Mouse (Mus musculus) CD4-positive helper T cell, adult 2 months (primary cell): ENCODE measurements around the gene Scnn1g.

Experiments
- DNase-seq: peaks from one replicate; pipeline ENCODE4 v3.0.0-alpha.2; 2012; ENCODE audit warnings: low read depth, missing footprints, low spot score

Gene Scnn1g

GRCm38 (mm10) chr7:121778553-121778952 is 44.3 kb downstream of the Scnn1g start:
- no peak for DNase-seq

- DNase-seq = no peak
Measured at GRCm38 (mm10) chr7:121778980-121779379, 44.7 kb downstream of the Scnn1g start.

GRCm38 (mm10) chr7:121779409-121779808 is 45.1 kb downstream of the Scnn1g start:
- no peak for DNase-seq

- DNase-seq = no peak
Measured at GRCm38 (mm10) chr7:121782188-121782909, 48.1 kb downstream of the Scnn1g start.

- no peak for DNase-seq
Measured at GRCm38 (mm10) chr7:121785651-121786228, 51.5 kb downstream of the Scnn1g start.

GRCm38 (mm10) chr7:121797781-121798180 is 63.5 kb downstream of the Scnn1g start:
- no peak for DNase-seq

- DNase-seq = no peak
Measured at GRCm38 (mm10) chr7:121802471-121802870, 68.2 kb downstream of the Scnn1g start.

GRCm38 (mm10) chr7:121803011-121803410 is 68.7 kb downstream of the Scnn1g start:
- DNase-seq = no peak

GRCm38 (mm10) chr7:121805811-121806496 is 71.7 kb downstream of the Scnn1g start:
- no peak for DNase-seq

- DNase-seq = no peak
Measured at GRCm38 (mm10) chr7:121807726-121808580, 73.7 kb downstream of the Scnn1g start.
